Mouse (Mus musculus) T-helper 2 cell (primary cell): Measurements from ENCODE around the gene Lrrk1.

Experiments
- in situ Hi-C: fragments of 300-600 bp; cut with MboI, MseI; formaldehyde crosslinking; loops from one replicate; pipeline ENCODE4 v1.15.1; 2025; ENCODE audit warnings: high pct_unique_total_duplicates

The Lrrk1 gene

DNA sequence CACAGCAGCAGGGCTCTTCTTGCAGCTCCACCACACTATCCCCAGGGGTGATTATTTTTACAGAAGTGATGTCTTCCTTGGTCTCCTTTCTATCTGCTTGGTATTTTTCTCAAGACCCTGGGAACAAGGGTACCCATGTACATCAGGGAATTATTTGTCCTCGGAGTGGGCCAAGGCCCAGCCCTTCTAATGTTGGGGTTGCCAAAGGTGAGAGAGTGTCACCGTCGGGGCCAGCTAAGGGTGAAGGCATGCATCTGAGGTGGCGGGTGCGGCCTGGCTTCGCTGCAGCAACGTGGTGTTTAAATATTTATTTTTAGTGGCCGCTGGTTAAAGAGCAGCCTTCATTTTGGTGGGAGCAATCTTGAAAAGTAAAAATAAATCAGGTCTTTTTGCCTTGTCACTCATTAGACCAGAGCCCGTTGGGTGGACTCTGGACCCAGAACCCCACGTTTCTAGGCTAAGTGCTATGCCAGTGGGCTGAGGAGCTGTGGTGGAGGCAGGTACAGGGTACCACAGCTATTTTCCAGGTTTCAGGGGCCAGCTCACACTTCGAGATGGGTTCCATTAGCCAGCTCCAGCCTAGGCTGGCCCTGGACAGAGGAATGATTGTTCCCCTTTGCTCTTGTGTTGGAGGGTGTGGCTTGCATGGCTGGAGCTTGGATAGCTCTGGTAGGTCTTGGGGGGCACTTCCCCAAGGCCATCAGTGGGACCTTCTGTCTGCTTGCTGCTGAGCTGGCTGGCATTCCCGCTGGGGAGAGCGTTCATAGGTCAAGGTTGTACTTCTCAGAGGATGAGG is 160.1 kb downstream of the Lrrk1 start:
- in situ Hi-C loops = no loop called here

DNA sequence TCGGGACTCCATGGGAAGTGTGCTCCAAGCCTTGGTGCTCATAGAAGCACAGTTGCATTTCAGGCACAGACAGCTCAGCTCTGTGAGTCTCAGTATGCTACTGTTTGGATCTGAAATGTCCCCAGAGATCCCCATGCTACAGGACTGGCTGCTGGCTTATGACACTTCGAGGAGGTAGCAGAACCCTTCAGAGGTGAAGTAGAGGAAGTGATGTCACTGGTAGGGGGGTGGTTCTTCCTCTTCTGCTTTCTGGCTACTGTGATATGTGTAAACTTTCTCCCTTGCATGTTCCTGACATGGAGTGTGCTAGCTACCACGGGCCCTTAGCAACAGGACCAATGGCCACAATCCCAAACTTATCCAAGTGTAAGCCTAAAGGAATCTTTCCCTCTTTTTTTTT is 162.3 kb downstream of the Lrrk1 start:
- in situ Hi-C loops = no loop called here

DNA sequence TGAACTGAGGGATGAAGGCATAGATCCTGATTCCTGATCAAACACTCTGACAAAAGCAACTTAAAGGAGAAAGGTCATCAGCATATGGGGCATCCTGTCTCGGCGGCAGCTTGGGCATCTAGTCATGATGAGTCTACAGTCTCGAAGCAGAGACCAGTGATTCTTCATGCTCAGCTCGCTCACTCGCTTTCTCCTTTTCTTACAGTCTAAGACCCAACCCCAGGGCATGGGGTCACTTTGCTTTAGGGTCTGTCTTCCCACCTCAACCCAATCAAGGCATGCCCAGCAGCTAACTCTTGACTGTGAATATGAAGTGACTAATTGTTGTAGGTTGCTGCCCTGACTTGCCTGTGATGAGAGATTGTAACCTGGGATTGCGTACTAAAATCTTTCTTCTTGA is 163.6 kb downstream of the Lrrk1 start:
- in situ Hi-C loops = no loop called here

DNA sequence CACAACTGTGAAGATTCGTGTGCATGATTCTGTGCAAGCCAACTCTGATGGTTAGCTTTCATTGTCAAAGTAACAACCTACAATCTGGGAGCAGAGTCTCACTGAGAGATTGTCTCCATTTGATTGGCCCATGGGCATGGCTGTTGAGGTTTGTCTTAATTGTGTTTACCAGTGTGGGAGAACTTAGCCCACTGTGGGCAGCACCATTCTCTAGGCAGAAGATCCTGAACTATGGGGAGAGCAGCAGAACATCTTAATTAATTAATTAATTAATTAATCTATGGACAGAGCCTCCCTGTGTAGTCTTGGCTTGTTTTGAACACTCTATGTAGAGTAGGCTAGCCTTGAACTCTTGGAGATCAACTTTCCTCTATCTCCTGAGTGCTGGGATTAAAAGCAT is 164.4 kb downstream of the Lrrk1 start:
- in situ Hi-C loops = no loop called here

DNA sequence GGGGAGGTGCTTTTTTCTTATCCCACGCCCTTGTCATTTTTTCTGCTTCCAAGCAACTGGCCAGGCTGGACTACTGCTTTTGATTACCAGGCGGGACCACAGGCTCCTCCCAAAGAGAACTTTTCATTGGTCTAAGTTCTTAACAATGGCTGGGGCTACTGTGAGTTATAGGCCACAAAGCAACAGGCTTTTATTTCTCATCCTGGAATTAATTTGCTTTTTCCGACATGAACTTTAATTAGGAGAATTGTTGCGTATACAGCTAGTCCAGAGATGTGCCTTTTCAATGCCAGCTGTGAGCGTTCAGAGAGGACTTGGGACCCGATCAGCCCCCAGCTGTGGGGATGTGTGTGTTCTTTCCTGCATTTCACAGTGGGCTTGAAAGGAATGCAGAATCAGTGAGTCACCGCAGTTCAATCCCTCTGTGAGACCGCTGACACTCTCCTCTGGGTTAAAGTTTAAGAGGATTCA is 165.5 kb downstream of the Lrrk1 start:
- in situ Hi-C loops = no loop called here

DNA sequence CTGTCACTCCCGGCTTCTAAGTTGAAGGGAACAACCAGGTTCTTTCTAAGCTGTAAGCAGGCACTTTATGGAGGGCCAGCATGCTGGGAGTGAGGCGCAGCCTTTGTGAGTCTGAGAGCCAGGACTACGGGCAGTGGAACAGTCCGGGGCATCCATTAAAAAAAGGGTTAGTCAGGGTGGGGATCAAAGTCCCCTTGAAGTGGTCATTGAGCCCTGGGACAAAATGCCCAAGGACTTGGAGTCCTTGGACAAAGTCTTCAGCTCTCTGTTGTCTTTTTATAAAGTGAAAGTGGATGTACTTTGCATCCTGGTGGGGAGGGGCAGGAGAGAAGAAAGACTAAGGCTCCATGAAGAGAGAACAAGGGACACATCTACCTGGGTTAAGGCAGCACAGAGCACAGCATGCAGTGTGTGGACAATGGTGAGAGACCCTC is 168.3 kb downstream of the Lrrk1 start:
- in situ Hi-C loops = no loop called here

DNA sequence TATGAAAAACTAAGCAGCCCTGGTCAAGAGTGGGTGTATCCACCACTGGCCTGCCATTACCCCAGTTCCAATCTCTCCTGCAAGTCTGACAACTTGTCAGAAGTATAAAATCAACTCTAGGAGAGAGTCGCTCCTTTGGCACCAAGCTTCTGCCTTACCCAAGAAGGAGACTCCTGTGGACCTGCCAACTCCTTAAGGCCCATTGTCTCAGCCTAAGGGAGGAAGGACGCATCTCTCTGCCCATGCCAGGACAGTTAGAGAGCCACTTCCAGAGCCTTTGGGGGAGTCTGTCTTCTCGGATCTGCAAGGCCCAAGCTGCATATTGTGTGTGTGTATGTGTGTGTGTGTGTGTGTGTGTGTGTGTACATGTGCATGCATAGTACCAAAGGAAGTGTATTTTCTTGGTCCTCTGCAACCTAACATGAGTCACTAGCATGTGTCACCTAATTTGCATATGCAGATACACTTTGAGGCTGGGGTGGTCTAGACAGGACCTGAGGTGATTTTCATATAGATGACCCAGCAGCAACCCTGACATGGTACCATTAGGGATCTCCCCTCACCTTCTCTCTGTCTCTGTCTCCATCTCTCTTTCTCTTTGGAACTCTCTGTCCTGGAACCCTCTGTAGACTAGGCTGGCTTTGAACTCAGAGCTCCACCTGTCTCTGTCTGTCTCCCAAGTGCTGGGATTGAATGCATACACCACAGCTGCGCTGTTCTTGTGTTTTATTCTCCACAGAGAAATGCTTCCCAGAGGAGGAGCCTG is 168.9 kb downstream of the Lrrk1 start:
- in situ Hi-C loops = no loop called here

DNA sequence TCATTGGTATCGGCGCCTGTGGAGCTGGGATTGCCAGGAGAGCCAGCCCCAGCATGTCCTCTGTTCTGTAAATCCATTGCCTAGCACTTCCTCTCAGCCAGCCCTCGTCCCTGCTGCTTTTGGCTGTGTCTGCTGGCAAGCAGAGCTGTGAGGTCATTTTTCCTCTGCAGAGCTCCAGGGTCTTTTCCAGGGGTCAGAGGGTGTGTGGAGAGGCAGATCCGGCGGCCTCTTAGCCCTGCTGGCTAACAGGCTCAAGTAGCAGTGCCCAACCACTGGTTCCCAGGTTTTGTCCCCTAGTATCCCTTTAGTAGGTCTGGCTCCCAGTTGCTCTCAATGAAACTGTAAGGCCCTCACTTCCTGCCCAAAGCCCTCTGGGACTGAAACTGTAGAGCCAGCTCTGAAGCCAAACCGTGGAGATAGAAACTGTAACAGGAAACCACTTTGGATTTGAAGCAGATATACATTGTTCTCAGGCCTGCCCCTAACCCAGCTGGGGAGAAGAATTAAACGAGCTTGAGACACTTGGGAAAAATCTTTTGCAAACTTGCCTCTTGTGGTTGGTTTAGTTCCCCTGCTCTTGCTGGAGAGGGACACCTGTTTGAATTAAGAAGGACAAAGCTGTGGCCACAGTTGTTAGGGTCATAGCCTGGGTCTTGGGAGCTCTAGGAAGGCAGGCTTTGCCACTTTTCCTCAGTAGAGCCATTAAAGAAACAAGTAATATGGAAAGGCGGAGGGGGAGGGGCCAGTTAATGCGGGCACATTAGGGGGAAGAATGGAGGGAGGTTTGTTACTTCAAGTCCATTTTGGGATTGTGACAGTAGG is 169.7 kb downstream of the Lrrk1 start:
- in situ Hi-C loops = no loop called here

DNA sequence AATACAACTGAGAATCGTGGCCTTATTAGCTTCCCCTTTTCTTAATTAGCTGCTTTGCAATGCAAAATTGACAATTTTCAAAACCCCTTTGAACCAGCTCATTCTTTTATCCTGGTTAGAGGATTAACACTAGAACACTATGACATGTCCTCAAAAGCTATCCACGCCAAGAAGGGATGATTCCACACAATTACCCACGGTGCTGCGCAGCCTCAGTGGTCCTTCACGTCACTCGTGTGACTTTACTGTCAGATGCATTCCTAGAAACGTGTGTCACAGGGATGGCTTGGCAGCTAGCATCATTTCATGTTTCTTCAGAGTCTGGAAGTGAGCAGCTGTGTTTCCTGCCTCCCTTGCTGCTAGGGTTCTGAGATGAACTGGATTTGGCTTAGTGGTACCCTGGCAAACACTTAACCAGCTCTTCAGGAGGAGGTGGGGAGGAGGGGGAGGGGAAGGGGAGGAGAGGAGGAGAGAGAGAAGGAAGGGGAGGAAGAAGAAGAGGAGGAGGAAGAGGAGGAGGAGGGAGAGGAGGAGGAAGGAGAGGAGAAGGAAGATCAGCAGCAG is 170.5 kb downstream of the Lrrk1 start:
- in situ Hi-C loops = no loop called here

DNA sequence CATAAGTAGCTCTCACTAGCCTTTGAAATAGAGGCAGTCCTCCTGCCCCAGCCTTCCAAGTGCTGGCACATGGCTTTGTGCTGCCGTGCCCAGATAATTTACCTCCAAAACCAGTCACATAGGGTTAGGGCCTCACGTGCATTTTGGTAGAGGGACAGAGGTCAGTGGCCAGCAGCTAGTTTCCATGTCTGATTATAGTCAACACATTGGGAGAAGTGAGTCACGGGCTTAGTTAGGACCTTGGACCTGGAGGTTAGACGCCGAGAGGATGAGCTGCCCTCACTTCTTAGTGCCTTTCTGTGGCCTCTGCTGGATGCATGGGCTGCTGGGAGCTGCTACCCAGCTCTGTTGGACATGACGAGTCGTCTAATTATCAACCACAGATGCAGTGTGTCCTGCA is 171.1 kb downstream of the Lrrk1 start:
- in situ Hi-C loops = no loop called here

DNA sequence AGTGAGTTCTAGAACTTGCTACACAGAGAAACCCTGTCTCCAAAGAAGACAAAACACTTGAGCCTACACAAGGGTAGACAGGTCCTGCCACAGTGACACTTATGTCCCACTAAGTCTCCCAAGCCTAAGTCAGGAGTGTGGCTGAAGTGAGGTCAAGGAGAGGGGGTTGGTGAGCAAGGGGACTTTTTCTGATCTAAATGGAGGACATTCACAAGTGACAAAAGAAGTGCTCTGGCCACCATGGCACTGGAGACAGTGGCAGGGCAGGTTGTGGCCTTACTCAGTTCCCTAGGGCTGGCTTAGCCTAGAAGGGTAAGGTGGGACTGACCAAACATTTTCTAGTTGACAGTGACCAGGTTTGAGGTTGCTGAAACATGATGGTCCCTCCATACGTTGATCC is 172.2 kb downstream of the Lrrk1 start:
- in situ Hi-C loops = no loop called here

DNA sequence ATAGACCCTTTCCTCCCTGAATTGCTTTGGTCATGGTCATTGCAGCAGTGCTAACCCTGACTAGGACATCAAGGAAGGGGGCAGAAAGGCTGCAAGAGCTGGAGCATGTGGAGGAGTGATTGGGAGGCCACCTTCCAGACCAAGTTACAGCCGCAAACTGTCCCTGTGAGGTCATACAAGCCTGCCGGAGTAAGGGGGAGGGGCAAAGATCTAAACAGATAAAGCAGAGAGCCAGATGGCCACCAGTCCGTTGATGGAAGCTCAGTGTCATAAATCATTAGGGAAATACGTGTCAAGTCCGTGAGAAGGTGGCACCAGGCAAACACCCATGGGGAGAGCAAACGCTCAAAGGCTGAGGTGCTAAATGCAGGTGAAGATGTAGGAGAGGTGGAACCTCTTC is 173.7 kb downstream of the Lrrk1 start:
- in situ Hi-C loops = no loop called here

DNA sequence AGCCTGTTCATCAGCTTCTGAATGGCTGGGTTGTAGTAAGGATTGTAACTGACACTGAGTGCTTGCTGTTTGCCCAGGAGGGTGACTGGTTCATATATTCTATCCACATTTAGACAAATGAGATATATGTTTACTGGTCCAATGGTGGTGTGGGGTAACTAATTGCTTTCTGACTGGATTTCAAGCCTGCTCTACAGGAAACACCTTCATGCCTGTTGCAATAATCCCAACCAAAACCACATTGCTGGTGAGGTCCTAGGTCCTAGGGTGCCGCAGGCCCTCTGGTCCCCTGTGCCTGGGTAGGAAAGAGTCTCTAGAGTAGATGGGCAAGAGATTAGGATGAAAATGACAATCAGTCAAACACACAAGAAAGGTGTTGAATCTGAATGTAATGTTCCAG is 175.3 kb downstream of the Lrrk1 start:
- in situ Hi-C loops = no loop called here

DNA sequence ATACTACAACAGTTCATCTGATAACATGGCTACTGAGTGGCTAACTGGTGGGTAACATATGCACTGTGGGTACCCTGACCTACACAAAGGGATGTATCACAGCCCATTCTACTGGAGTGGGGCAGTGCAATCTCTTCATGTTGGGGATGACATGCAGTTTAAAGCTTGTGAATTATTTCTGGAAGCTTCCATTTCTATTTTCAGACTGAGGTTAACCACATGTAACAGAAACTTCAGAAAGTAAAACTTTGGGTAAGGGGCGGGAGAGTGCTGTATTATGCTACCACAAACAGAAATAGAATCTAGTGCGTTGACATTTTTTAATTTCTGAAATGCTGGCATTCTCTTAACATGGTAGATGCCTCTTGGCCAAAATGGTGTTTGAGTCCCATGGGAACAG is 178.2 kb downstream of the Lrrk1 start:
- in situ Hi-C loops = no loop called here

DNA sequence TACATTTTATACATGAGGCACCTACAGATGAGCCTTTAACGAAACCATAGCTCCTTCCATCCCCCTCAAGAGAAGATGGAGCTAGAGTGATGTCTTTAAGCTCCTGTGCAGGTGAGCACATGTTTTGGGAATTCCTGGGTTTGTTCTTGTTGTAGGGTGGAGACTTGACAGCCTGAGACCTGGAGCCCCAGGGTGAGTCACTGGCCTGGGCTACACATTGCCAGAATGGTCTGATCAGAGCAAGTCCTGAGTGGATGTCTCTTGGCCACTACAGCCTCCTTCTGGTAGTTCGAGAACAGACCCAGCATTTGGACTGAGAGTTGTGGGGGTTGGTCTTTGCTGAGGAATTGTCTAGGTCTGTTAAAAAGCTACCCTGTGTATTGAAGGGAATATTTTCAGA is 186.5 kb downstream of the Lrrk1 start:
- in situ Hi-C loops = no loop called here

DNA sequence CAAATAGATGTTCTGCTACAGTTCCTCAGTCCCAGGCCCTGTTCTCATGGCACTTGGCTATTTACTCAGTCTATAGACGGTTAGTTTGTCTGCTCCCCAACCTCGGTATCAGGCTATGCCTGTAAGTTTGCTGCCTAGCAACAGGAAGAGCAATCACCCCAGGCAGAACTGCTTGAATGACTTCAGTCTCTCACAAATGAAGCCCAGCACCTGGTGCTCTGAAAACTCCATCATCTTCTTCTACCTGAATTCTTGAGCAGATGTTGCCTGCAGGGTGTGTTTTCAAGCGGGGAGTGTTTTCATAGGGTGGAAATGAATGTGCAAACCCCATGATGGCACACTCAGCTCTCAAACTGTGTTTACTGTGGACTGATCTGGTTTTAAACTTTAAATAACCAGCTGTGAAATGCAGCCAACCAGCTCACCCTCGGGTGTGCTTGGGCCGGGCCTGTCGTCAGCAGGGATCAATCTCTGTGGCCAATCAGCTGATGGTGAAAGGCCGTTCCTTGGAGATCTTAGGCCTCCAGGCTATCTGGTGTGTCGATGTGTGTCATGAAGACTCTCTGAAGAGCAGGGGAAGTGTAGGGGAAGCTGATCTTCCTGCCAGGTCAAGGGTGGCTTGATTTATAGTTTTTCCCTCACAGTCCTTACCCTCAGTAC is 187.2 kb downstream of the Lrrk1 start:
- in situ Hi-C loops = no loop called here

DNA sequence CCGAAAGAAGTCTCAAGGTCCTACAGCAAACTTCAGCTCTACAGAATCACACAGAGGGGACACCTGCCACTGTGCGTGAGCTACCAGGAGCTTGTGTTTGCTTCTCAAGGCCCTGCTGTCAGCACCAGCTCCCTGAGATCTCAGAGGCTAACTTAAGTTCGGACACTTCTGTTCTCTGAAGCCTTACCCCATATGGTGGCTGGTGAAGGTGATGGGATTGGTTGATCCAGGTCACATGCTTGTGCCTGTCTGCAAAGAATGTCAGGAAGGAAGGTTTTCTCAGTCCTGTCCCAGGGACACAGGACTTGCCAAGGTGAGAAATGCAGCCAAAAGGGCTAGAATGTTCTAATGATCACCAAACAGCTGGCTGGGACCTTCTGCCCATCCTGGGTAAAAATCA is 187.8 kb downstream of the Lrrk1 start:
- in situ Hi-C loops = no loop called here

DNA sequence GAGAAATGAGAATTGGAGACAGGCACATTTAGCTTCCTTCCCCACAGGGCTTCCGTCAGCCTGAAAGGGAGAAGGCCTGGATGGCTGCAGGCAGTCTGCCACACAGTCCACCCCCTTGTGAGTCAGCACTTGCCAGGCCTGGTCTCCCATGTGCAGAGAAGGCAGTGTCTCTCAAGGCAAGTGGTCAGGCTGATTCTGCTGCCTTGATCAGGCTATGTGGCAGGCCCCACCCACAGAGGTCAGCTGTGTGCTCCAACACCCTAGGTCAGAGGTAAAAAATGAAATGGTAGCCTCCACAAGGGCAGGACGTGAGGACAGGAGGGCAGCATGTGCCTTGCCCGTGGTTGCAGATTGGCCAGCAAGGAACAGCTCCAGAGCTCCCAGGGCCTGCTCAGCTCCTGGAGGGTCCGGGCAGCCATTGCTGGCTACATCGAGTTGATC is 188.7 kb downstream of the Lrrk1 start:
- in situ Hi-C loops = no loop called here

DNA sequence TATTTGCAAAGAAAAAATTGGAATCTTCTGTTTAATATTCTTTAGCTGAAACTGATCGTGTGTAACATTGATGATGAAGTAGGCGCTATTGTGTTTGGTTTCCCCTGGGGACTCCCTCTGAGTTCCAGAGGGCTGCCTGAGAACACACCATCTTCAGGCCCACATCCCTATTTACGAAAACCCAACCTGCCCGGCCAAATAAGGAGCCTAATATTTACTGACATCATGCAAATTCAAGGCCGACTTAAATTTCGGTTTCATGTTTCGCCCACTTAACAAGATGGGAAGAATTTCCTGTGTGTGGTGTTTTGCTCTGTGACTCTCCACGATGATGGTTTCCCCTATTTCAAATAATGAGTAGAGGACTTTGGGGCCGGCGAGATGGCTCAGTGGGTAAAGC is 189.7 kb downstream of the Lrrk1 start:
- in situ Hi-C loops = no loop called here

DNA sequence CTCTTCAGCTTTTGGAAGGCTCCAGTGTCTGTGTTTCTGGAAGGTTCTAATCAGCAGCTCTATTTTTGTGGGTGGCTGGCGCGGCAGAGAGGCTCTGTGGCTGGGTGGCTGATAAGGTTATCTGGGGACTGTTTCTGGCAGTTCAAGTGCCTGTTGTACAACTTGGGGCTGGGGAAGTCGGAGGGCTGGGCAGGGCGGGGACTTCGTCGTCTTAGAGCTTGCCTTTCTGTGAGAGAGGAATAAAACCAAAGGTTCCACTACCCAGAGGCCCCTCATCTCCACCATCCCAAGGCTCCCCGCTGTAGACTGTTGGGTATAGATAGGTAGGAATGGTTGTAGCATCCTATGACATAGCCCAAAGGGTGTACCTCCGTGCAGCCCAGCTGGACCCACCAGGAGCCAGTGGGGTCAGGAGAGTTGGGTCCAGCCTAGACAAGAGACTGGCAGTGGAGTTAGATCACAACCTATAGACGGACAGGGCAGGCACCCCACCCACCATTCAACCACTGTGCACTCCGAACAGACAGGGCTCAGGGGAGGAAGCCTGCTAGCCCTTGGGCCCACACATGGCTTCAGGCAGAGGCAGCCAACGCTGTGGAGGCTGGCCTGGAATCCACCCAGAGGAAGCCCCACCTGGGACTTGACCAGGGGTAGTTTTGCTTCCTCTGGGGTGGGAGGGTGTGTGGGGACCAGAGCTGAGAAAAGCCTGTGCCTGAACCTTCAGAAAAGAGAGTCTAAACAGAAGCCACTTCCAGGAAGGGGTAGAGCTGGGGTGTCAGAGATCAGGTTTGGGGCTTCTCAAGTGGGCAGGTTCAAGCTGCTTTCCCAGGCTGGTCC is 191.3 kb downstream of the Lrrk1 start:
- in situ Hi-C loops = no loop called here
